Mouse (Mus musculus): ENCODE results near the gene Magi2. TPM values are rescaled to one million over a fixed set of nuclear protein-coding genes. Genes with fewer than 3 reads are reported as not detected.

The Magi2 gene
- total RNA-seq, 2 experiments from 2014 or later = 98.1 to 102 TPM

DNA sequence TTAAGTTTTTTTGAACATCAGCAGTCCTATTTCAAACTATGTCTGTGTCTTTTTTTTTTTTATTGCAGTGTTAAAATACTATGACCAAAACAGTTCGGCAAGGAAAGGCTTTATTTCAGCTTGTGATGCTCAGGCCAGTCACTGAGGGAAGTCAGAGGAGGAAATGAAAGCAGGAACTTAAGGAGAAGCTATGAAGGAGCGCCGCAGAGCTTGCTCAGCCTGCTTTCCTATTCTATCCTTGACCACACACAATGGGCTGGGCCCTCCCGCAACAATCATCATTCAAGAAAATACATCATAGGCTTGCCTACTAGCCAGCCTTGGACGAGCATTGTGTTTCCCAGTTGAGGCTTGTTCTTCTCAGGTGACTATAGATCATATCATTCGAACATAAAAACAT lies 669.1 kb downstream of the Magi2 start:
- intact Hi-C loops (cut with DNase I) = no loop called here
- no peak for DNase-seq (ENCODE audit: low spot score in 2 of 2)

DNA sequence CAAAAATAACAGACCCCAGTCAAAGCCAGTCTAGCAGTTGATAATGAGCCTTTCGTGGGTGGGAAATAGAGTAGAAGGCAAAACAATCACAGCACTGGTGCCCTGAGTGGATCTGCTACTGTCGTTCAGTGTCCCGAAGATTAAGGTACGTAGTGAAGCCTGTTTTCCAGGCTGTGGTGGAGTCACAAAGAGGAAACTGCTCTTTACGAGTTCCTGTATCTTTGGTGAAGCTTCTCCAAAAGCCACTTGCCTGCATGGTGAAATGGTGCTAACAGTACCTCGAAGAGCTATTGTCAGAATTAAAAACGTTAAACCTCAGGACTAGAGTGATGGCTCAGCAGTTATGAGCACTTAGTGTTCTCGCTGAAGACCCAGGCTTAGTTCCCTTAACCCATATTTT lies 674.8 kb downstream of the Magi2 start:
- DNase-seq (ENCODE audit: low spot score in 2 of 2) = no peak
- intact Hi-C loops (cut with DNase I) = loop anchor here (10.0 kb wide), 2 partner anchors 323 to 377 kb away; no protein-coding TSS in a partner anchor

DNA sequence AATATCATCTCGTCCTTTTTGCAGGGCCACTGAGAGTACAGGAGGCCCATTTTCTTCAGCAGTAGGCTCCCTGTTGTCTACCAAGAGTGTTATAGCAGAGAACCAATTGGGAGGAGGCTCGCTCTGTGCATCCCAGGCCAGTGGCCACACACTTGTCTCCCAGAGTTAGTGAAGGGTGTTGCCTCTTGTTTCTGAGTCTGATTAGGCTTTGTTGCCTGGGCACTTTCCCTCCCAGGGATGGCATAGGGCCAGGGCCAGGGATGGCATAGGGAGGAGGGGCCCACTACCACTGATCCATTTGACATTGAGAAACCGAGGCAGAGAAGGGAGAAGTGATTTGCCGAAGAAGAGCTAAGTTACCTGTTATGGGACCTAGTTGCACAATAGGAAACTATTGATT lies 679.8 kb downstream of the Magi2 start:
- intact Hi-C loops (cut with DNase I) = loop anchor here (5.0 to 10.0 kb wide), 3 partner anchors 159 to 382 kb away; no protein-coding TSS in a partner anchor

DNA sequence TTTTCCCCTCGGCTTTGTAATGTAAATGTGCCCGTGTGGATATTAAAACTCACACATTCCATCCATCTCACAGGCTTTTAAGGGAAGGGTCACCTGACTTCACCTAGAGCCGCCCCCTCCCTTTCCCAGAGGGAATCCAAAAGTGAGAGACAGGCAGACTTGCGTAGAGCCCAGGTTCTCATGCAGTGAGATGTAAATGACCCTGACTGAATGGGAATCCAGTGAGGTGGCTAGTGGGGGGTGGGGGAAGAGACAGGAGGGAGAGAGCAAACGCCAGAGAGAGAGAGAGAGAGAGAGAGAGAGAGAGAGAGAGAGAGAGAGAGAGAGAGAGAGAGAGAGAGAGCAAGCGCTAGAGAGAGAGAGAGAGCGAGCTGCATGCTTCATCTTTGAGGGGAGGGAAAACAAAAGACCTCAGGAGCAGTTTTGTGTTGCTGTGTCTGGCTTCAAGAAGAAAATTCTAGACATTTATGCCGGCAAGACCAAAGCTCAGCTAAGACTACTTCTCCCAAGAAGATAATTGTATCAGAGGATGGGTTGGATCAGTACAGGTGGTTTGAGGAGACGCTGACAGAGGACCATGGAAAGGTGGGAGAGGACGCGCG lies 680.6 kb downstream of the Magi2 start:
- DNase-seq (ENCODE audit: low spot score in 2 of 2) = peak in 1 of 2 experiments; percentile 19
- intact Hi-C loops (cut with DNase I) = loop anchor here (5.0 to 10.0 kb wide), 3 partner anchors 160 to 383 kb away; no protein-coding TSS in a partner anchor

More for the DNA sequence above, 679.8 kb downstream of the Magi2 start:
- no peak for DNase-seq (ENCODE audit: low spot score in 2 of 2)

DNA sequence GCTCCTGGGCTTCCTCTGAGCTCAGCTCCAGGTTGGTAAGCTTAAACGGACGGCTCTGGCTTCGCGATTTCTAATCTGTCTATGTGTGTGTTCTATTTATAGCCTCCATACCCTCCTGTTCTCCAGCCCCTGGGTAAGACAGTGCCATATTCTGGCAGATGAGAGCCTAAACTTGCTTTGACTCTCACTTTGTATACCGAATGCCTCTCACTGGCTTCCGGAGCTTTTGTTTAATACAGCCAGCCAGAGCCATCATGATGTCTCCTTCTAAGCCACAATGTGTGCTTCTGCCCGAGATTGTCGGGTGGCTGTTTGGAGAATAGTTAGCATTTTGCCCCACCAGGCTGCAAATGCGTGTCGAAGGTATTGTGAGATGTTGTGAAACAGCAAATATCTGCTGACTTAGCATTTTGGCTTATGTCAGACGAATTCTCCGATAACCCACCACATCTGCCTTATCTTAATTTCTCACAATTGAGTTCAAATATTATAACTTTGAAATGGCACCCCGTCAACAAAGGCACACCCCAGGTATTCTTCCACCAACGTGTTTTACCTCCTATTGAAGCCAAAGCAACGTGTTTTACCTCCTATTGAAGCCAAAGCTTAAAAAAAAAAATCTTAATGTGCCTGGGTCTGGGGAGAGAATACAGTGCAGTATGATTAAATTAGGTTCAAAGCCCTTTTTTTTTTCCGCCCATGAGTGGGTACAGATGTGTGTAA lies 681.3 kb downstream of the Magi2 start:
- peak; percentile 39 to 49 for DNase-seq (ENCODE audit: low spot score in 2 of 2)
- intact Hi-C loops (cut with DNase I) = loop anchor here (5.0 to 10.0 kb wide), 3 partner anchors 161 to 383 kb away; no protein-coding TSS in a partner anchor

DNA sequence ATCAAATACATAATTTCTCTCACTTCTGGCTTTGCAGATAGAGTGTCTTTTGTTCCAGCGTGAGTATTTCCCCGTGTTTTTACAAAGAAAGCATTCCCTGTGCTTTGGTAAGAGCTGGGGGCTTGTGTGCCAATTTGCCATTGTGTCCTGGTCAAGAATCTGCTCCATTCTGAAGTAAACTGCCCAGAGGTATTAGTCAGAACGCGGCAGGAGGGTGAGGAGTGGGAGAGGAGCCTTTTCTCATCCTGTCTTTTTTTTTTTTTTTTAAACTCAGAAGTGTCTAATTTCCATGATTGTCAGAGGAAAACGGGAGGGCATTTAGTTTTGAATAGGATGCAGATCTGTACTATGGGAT lies 681.8 kb downstream of the Magi2 start:
- peak in 1 of 2 experiments; percentile 7 for DNase-seq (ENCODE audit: low spot score in 2 of 2)
- intact Hi-C loops (cut with DNase I) = loop anchor here (5.0 to 10.0 kb wide), 3 partner anchors 161 to 384 kb away; no protein-coding TSS in a partner anchor

DNA sequence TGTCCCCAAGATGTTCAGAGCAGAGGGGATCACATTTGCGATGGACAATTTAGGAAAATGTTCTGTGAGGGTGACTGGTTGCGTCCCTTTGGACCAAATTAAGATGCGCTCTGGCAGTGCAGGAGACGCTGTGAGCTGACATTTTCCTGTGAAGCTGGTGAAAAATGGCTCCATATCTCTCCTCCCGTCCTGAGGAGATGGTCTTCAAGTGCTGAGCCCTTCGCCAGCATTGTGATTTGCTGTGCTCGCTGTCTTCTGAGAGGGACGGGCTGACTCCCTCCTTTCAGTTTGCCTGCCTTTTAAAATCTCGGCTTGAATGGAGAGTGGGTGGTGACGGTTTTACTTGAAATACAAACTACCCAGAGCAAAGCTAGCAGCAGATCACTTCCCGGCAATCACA lies 682.2 kb downstream of the Magi2 start:
- peak; percentile 74 to 81 for DNase-seq (ENCODE audit: low spot score in 2 of 2)
- intact Hi-C loops (cut with DNase I) = loop anchor here (5.0 to 10.0 kb wide), 3 partner anchors 162 to 384 kb away; no protein-coding TSS in a partner anchor

DNA sequence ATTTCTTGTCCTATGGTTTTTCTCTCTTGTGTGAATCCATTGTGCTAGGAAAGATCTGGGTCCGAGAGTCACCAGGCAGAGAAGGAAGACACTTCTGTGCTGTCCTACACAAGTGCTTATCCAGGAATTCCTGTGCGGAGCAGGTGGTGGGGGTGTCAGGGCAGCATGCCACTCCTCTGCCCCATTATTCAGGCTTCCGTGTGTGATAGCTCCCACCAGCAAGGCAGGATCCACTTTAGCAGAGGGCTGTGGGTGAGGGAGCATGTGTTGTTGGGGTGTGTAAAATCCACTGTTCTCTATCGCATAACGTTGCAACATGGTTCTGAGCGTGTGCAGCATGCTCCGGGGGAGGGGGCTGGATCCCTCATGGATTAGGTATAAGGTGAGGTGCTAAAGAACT lies 682.8 kb downstream of the Magi2 start:
- DNase-seq (ENCODE audit: low spot score in 2 of 2) = peak; percentile 22 to 48
- intact Hi-C loops (cut with DNase I) = loop anchor here (5.0 to 10.0 kb wide), 3 partner anchors 162 to 385 kb away; no protein-coding TSS in a partner anchor

DNA sequence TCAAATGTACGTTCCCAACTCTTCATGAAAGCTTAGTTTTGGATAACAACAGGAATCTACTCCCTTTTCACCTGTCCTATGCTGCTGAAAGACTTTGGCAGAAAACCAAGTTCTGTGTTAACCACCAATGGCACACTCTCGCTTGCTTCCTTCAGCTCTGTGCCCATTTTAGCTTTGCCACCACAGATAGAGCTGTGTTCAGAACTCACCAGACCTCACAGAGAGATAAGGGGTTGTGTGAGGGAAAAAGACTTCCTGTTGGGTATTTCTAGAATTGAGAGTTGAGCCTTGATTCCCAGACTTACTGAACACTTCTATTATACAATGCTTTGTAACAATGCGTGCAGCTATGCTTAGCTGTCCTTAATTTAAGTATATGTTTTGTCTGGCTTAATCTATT lies 705.3 kb downstream of the Magi2 start:
- DNase-seq (ENCODE audit: low spot score in 2 of 2) = no peak

DNA sequence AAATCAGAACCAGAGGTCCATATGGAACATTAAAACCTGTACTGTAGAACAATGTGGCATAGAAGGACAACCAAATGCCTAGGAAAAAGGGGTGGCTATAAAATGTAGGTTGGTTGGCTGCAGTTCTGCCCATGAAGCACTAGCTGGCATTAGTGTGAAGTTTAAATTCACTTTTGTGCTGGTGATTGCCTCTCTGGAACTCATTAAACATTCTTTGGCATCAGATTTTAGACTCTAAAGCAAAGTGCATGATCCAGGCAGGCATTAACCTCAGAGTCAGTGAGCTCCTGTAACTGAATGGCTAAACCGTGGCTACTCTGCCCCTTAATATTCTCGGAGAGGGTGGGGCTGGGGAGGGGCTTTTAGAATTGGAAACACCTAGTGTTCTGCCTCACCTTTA lies 706.4 kb downstream of the Magi2 start:
- intact Hi-C loops (cut with DNase I) = no loop called here
- peak in 1 of 2 experiments; percentile 22 for DNase-seq (ENCODE audit: low spot score in 2 of 2)

More for the DNA sequence above, 705.3 kb downstream of the Magi2 start:
- intact Hi-C loops (cut with DNase I) = no loop called here

DNA sequence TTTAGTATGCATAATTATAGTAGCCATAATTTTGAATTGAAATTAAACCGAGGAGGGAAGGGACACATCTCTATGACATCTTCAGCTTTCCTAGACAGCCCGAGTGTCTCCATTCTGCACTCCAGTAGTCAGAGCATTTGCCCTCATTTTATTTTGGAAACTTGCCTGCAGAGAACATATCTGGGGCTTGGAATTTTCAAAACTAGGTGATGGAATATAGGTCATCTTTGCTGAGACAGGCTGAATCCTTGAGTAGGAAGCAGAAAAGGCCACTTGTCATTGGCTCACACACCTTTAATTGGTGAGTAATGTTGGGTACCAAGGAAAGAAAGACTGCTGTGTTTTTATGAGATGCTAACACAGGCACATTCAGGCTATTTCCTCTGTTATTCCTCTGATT lies 724.3 kb downstream of the Magi2 start:
- intact Hi-C loops (cut with DNase I) = no loop called here
- peak in 1 of 2 experiments; percentile 9 for DNase-seq (ENCODE audit: low spot score in 2 of 2)

DNA sequence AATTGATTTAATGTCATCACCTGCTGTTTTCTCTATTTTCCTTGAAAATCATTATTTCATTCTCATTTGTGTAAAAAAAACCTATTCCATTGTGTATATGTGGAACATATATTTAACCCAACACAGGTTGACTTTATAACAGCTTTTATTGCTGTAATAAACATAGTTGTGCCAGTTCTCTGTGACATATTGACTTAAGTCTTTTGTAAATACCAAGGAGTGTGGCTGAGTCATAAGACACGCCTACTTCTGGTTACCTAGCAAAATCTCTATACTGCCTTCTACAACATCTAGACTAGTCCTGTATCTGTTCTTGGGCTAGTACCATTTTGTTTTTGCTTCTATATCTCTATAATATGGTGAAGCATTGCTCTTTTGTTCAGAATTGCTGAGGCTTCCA lies 737.3 kb downstream of the Magi2 start:
- DNase-seq (ENCODE audit: low spot score in 2 of 2) = no peak
- intact Hi-C loops (cut with DNase I) = no loop called here

DNA sequence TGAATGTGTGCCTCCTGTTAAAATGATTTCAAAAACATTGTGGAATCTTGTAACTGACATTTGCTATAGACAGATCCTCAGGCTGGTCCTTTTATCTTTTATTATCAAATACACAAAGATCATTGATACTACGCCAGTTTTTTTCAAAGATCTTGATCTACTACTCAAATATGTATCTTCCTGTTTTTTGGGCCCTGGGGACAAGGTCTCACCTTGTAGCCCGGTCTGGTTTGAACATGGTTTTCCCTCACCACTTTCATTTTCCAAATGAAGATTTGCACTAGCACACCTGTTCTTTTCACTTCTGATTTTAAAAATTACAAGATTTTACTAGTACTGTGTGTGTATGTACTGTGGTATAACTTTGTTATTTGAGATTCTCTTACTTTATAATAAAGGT lies 745.9 kb downstream of the Magi2 start:
- no peak for DNase-seq (ENCODE audit: low spot score in 2 of 2)
- intact Hi-C loops (cut with DNase I) = no loop called here

DNA sequence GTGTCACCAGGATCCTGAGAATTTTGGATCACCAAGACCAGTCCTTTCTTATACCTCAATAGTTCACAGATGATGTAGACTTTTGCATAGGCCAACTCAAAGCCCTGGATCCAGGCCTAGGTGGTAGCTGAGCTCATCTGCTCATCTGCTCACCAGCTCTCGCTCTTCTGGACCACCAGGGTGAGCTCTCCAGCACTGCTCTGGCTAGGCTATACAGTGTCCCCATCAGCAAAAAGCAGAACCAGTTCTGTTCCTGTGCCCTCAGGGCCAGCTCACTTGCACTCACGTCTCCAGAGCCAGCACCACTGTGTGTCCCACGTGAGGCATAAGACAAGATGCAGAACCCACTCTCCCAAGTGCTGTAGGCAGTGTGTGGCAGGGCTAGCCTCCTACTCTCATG lies 747.0 kb downstream of the Magi2 start:
- no peak for DNase-seq (ENCODE audit: low spot score in 2 of 2)
- intact Hi-C loops (cut with DNase I) = no loop called here

DNA sequence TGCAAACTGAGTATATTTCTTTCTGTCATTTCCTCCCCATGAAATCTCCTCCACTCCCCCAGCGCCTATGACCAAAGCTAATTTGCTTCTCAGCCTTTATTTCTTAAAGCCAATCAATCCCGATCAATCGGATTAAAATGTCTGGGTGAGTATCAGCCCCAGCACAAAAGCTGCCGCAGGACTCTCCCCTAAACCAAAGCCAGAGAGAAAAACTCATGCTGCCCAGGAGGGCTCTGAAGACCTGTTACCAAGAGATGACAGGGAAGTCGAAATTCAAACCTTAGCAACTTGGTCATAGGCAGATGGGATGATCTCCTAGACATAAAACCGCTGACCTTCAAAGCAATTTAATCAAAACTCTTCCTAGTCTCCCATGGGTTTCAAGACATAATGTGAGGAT lies 754.7 kb downstream of the Magi2 start:
- intact Hi-C loops (cut with DNase I) = no loop called here
- DNase-seq (ENCODE audit: low spot score in 2 of 2) = no peak

DNA sequence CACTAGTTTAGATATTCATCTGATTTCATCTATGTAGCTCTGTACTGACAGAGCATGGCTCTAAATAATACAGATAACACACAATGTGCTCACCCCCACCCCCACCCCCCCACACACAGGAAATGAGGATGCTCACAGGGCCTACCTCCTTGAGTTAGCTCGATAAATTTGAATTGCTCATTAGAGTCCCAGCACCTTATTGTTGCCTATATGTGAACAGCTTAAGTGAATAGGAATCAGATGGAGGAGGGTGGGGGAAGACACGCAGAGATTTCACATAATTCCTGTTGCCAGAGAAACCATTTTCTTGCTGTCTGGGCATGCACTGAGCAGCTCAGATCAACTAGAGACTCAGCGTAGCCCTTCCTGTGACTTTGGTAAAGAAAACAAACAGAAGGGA lies 755.2 kb downstream of the Magi2 start:
- DNase-seq (ENCODE audit: low spot score in 2 of 2) = peak in 1 of 2 experiments; percentile 56
- intact Hi-C loops (cut with DNase I) = no loop called here

DNA sequence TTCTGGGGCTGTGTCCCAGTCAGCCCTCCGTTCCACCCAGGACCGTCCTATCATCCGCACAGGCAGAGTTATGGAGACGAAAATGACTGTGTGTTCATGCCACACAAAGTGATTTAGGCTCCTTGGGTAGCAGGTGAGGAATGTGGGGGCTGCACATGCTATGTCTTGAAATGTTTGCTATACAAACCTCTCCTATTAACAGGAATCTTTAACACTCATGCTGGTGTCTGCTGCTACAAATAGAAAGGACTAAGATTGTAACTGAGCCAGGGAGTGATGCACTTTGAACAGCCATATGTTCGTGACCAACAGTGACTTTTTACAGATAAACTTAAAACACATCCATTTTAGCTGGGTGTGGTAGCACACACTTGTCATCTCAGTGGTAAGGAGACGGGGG lies 772.6 kb downstream of the Magi2 start:
- intact Hi-C loops (cut with DNase I) = no loop called here
- peak in 1 of 2 experiments; percentile 22 for DNase-seq (ENCODE audit: low spot score in 2 of 2)

DNA sequence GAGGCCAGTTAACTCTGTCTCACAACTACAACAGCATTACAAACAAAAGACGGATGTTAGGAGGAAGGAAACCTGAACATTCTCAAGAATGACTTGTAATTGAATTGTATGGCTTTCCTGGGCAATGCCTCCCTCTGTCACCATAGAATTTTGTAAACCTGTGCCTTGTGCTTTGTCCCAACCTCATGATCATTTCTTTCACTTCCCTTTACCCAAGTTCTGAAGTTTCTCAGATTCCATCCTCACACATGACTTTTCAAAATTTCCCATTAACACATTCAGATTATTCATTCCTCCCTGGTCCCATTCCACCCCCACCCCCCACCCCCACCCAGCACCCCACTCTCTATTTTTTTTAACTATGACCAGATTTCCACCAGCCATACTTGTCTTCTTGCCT lies 773.1 kb downstream of the Magi2 start:
- no peak for DNase-seq (ENCODE audit: low spot score in 2 of 2)
- intact Hi-C loops (cut with DNase I) = no loop called here

DNA sequence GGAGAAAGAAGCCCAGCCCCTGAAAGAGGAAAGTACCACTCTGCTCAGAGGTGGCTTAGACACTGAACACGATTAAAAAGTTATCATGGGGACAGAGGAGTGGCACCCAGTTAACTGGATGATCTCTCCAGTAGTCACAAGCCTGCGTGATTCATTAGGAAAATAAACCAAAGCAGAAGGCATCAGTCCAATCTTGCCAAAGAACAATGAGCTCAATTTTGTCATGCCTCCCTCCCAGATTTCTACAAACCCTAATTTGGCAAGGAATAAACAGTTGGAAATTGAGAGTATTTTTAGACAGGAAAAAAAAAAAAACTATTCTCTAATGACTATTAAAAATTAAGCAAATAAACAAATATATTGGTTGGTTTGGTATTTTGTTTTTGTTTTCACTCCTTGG lies 779.8 kb downstream of the Magi2 start:
- DNase-seq (ENCODE audit: low spot score in 2 of 2) = no peak
- intact Hi-C loops (cut with DNase I) = no loop called here

DNA sequence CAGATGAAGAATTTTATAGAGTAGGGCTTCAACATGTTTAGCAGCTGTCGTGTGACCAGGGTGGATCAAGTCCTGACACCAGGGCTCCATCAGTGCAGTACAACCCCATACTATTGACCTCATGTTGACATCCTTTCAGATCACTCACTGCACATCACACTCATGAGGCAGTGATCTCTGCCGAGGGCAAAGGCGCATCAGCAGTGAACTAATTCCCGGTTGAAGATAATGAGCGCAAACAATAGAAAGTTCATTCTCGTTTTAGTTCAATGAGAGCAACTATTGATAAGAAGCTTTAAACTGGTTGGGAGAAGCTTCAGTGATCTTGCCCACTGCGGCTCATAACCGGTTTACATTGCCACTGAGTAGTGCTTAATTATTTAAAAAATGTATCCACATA lies 780.4 kb downstream of the Magi2 start:
- DNase-seq (ENCODE audit: low spot score in 2 of 2) = no peak
- intact Hi-C loops (cut with DNase I) = no loop called here

DNA sequence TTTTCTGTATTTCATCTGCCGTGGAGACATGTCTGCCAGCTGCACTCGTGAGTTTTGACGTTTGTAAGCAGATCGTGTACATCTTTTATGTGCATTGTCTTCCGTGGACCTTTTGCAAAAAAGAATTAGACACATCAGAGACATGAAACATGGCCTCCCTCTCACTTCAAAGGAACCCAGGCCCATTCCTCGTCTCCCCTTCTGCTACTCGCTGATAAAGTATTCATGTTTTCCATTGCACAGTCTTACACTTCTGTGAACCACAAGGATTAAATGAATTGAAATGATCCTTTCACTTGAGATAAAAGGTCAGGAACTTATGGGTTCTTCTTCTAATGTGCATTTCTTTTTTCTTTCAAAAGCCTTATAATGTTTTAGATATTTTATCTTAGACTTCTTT lies 783.4 kb downstream of the Magi2 start:
- DNase-seq (ENCODE audit: low spot score in 2 of 2) = no peak
- intact Hi-C loops (cut with DNase I) = no loop called here
